Mouse (Mus musculus) heart, embryonic 16.5 days (tissue): ENCODE results near the gene Cdc34b. TPM values are rescaled to one million over a fixed set of nuclear protein-coding genes. Genes with fewer than 3 reads are reported as not detected.
"Not testable (repeated sequence)": the region's sequence is repeated elsewhere in the genome, so short reads cannot be mapped to it uniquely, and the experiment has no call there.

Source experiments
- ATAC-seq: fragments of 200-750 bp; cut with Nextera tagmentation; replicated peaks from 2 replicates; pipeline ENCODE4 v1.8.0; 2017; ENCODE audit warnings: moderate number of reproducible peaks; ENCODE audit not compliant: insufficient read depth, low FRiP score; ENCODE audit errors: extremely low read depth
- H3K27ac ChIP-seq: fragments of 300-500 bp; sonication (generic); 2 replicates; pipeline ENCODE4 v1.5.1; 2014; ENCODE audit warnings: mild to moderate bottlenecking, low read length, control low read depth, moderate library complexity
- H3K27me3 ChIP-seq: fragments of 300-500 bp; sonication (generic); 2 replicates; pipeline ENCODE4 v1.6.1; 2014; ENCODE audit warnings: low read length, mixed read lengths; ENCODE audit not compliant: control insufficient read depth, insufficient read depth
- H3K36me3 ChIP-seq: fragments of 300-500 bp; sonication (generic); 2 replicates; pipeline ENCODE4 v1.6.1; 2014; ENCODE audit not compliant: control insufficient read depth, insufficient read depth
- H3K4me1 ChIP-seq: fragments of 300-500 bp; sonication (generic); 2 replicates; pipeline ENCODE4 v1.6.1; 2014; ENCODE audit warnings: low read length, mixed read lengths; ENCODE audit not compliant: control insufficient read depth, insufficient read depth
- H3K4me2 ChIP-seq: fragments of 300-500 bp; sonication (generic); 2 replicates; pipeline ENCODE4 v1.6.1; 2014; ENCODE audit warnings: low read depth, mild to moderate bottlenecking, control low read depth, low read length
- H3K4me3 ChIP-seq: fragments of 300-500 bp; sonication (generic); 2 replicates; pipeline ENCODE4 v1.5.1; 2014; ENCODE audit warnings: mild to moderate bottlenecking, control low read depth, low read length
- H3K9ac ChIP-seq: fragments of 300-500 bp; sonication (generic); 2 replicates; pipeline ENCODE4 v1.6.1; 2014; ENCODE audit warnings: low read length, control low read depth
- H3K9me3 ChIP-seq: fragments of 300-500 bp; sonication (generic); replicated peaks from 2 replicates; pipeline ENCODE4 v1.6.1; 2016; ENCODE audit warnings: low read length; ENCODE audit not compliant: control insufficient read depth
- WGBS: fragments of 180-500 bp; shearing (Covaris S2); extraction: QIAGEN DNeasy Blood & Tissue Kit; methylation state at CpG from one replicate; pipeline ENCODE4 v1.1.7; 2014; 5-methylcytosine and 5-hydroxymethylcytosine counted together
- polyA plus RNA-seq: library from polyadenylated mRNA; unstranded; fragments of >200 nt; fragmentation: Nextera tagmentation; extraction: Ambion mirVana; gene quantifications from 2 replicates; pipeline ENCODE4 v1.2.1, GENCODE M21; 2015

The Cdc34b gene
- 0.39 TPM in 1 of 2 replicates, not detected in the other for polyA plus RNA-seq

GRCm38 (mm10) chr11:94741732-94742272, at the start of gene Cdc34b:
Gene Cdc34b, plus strand, starts transcription at chr11:94741782.
- Histone ChIP-seq H3K27ac (no peak within 1 kb of the TSS), H3K36me3 (no peaks in the 10 kb centered on the region), H3K4me3 (no peak within 1 kb of the TSS), H3K4me1 (no peaks in the 10 kb centered on the region), H3K27me3 (peaks cover 3% of the 10 kb centered on the region; the same call in 1 of the 2 replicates), H3K9me3 (peaks cover 3% of the 10 kb centered on the region), H3K9ac (no peak within 1 kb of the TSS), H3K4me2 (no peak within 1 kb of the TSS)
- no peak for ATAC-seq
- WGBS: 73% methylated on average over 24 of the region's 29 CpGs

DNA sequence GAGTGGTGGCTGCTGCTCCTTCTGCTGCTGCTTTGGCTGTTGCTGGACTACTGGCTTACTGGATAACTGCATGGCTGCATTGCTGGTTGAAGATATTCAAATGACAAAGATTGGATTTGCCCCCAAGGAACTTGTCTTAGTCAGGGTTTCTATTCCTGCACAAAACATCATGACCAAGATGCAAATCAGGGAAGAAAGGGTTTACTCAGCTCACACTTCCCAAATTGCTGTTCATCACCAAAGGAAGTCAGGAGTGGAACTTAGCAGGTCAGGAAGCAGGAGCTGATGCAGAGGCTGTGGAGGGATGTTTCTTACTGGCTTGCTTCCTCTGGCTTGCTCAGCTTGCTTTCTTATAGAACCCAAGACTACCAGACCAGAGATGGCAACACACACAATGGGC, 49.1 kb upstream of the Cdc34b start:
- H3K4me2 ChIP-seq, H3K27ac ChIP-seq, H3K4me1 ChIP-seq, H3K4me3 ChIP-seq, H3K27me3 ChIP-seq, H3K9me3 ChIP-seq, H3K36me3 ChIP-seq, H3K9ac ChIP-seq, ATAC-seq: not testable (repeated sequence)

DNA sequence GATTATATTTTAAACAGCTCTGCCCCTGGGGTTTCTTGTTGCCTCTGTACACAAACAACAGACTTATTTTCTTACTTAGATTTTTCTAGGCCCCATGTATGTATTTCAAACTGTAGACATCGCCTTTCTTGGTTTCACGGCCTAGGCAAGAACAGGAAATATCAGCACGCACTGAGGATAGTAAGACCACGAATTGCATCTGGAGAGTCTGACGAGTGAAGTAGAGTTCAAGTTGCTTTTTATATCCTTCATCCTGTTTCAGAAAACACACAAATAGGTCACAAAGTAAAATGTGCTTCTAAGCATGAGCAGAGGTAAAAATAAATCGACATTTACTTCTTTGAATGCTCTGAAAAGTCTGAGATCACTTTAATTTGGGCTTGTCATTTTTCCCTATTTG, 46.1 kb upstream of the Cdc34b start:
- ATAC-seq: no peak
- H3K27ac ChIP-seq: no peak overlapping the region
- H3K9ac ChIP-seq: no peak overlapping the region
- H3K9me3 ChIP-seq: no peaks in the 10 kb centered on the region
- H3K27me3 ChIP-seq: no peaks in the 10 kb centered on the region
- no peak overlapping the region for H3K4me3 ChIP-seq
- 58% methylated on average over 6 of the region's 6 CpGs for WGBS
- peaks cover 6% of the 10 kb centered on the region; the same call in 1 of the 2 replicates for H3K4me1 ChIP-seq
- H3K4me2 ChIP-seq: no peak overlapping the region
- no peaks in the 10 kb centered on the region for H3K36me3 ChIP-seq

DNA sequence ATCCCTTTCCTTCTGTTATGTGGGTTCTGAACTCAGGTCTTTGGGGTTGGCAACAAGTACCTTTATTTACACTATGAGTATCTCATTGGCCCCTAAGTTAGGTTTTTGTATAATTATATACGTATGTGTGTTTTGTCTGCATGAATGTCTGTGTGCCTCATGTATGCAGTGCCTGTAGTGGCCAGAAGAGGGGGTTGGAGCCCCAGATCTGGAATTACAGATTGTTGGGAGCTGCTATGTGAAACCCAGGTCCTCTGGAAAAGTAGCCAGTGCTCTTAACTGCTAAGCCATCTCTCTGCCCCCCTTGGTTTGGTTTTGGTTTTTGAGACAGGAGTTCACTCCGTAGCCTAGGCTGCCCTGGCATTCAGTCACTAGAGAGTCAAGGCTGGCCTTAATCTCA, 44.4 kb upstream of the Cdc34b start:
- no peak overlapping the region for H3K9ac ChIP-seq
- ATAC-seq: no peak
- H3K27me3 ChIP-seq: no peaks in the 10 kb centered on the region
- H3K4me1 ChIP-seq: peaks cover 6% of the 10 kb centered on the region; the same call in 1 of the 2 replicates
- no peaks in the 10 kb centered on the region for H3K9me3 ChIP-seq
- no peak overlapping the region for H3K27ac ChIP-seq
- 85% methylated on average over 2 of the region's 2 CpGs for WGBS
- no peak overlapping the region for H3K4me3 ChIP-seq
- no peak overlapping the region for H3K4me2 ChIP-seq
- H3K36me3 ChIP-seq: no peaks in the 10 kb centered on the region

DNA sequence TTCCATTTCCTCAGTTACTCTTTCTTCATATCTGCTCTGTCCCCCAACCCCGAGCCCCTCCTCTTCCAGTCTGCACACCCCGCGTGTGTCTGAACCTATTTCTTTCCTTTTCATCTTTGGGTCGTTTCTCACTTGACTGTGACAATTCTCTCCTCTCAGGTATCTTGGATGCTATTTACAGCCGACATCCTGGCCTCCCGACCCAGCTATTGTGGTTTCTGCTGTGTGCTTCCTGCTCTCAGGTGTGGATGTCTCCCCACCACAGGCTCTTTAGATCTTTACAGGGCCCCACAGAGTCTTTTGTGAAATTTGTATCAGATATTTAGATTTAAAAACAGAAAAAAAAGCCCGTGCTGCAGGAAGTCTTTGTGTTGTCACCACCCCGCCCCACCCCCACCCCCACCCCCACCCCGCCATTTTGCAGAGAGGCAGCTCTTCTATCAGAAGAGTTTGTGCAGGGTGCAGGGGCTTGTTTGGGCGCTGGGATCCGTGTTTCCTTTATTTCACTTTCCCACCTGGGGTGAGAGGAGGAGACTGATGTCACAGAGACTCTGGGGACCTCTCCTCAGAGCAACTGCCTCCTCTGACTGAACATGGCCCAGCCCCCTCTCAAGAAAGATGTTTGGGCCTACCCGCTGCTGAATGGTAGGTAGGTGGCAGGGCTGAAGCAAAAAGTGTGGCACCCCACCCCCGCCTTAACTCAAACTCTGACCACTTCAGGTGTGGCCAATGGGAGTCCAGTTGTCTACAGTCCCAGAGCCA, 43.7 kb upstream of the Cdc34b start:
- 41% methylated on average over 13 of the region's 13 CpGs for WGBS
- Histone ChIP-seq H3K9me3 (no peaks in the 10 kb centered on the region), H3K27me3 (no peaks in the 10 kb centered on the region), H3K4me2 (no peak overlapping the region), H3K4me3 (no peak overlapping the region), H3K36me3 (no peaks in the 10 kb centered on the region), H3K27ac (no peak overlapping the region), H3K9ac (no peak overlapping the region), H3K4me1 (peaks cover 6% of the 10 kb centered on the region; the same call in 1 of the 2 replicates)
- no peak for ATAC-seq

DNA sequence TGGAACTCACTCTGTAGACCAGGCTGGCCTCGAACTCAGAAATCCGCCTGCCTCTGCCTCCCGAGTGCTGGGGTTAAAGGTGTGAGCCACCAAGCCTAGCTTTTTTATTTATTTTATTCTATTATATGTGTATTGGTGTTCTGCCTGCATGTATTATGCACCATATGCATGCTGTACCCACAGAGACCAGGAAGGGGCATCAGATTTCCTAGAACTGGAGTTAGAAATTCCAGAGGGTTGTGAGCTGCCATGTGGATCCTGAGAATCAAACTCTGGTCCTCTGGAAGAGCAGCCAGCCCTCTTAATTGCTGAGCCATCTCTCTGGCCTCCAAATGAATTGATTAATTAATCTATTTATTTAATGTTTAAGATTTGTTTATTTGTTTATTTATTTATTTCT, 42.2 kb upstream of the Cdc34b start:
- H3K4me2 ChIP-seq: no peak overlapping the region
- no peak for ATAC-seq
- WGBS: 97% methylated on average over 3 of the region's 3 CpGs
- H3K9ac ChIP-seq: no peak overlapping the region
- H3K27ac ChIP-seq: no peak overlapping the region
- no peaks in the 10 kb centered on the region for H3K27me3 ChIP-seq
- no peak overlapping the region for H3K4me3 ChIP-seq
- H3K9me3 ChIP-seq: no peaks in the 10 kb centered on the region
- H3K4me1 ChIP-seq: peaks cover 6% of the 10 kb centered on the region; the same call in 1 of the 2 replicates
- no peaks in the 10 kb centered on the region for H3K36me3 ChIP-seq

GRCm38 (mm10) chr11:94701401-94702215, 40.0 kb upstream of the Cdc34b start:
- Histone ChIP-seq H3K4me1 (peaks cover 6% of the 10 kb centered on the region; the same call in 1 of the 2 replicates), H3K27me3 (no peaks in the 10 kb centered on the region), H3K4me3 (no peak overlapping the region), H3K4me2 (no peak overlapping the region), H3K27ac (no peak overlapping the region), H3K9ac (no peak overlapping the region), H3K9me3 (no peaks in the 10 kb centered on the region), H3K36me3 (no peaks in the 10 kb centered on the region)
- ATAC-seq: no peak
- WGBS: 58% methylated on average over 27 of the region's 27 CpGs

DNA sequence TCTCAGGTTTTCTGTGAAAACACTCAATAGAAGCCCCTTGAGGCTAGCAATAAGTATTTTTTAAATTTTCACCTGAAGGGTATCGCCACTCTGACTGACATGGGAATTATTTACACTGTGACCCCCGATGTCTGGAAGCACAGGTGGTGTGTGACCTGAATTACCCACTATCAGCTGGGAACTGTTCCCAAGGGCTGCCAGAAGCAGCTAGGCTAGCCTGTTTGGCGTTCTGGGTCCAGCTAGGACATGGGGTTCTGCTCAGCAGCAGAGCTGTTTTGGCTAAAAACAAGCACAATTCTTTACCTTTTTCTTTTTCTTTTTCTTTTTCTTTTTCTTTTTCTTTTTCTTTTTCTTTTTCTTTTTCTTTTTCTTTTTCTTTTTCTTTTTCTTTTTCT, 39.4 kb upstream of the Cdc34b start:
- no peak overlapping the region for H3K4me3 ChIP-seq
- H3K27ac ChIP-seq: no peak overlapping the region
- no peak overlapping the region for H3K4me2 ChIP-seq
- no peaks in the 10 kb centered on the region for H3K9me3 ChIP-seq
- no peak for ATAC-seq
- no peak overlapping the region for H3K9ac ChIP-seq
- WGBS: 62% methylated on average over 3 of the region's 3 CpGs
- no peaks in the 10 kb centered on the region for H3K36me3 ChIP-seq
- H3K27me3 ChIP-seq: no peaks in the 10 kb centered on the region
- H3K4me1 ChIP-seq: peaks cover 6% of the 10 kb centered on the region; the same call in 1 of the 2 replicates

DNA sequence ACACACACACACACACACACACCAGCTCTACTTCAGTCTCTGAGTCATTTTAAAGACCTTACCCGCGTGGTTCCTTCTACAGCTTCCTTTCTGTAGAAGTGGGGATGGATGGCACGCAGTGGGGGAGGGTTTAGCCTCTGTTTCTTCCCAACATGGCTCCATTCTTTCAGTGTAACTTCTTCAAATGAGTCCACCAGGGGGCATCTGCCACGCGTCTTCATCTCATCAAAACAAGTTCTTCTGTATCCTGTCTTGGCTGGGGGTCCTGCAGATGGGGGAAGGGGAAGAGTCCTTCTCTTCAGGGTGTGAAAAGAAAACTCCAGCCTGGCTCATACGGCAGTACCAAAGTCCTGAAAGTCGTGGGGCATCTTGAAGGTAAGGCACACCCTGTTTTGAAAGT, 37.6 kb upstream of the Cdc34b start:
- no peaks in the 10 kb centered on the region for H3K36me3 ChIP-seq
- no peak for ATAC-seq
- 43% methylated on average over 7 of the region's 7 CpGs for WGBS

More for the DNA sequence above, 37.6 kb upstream of the Cdc34b start:
- H3K4me2 ChIP-seq: no peak overlapping the region
- no peak overlapping the region for H3K9ac ChIP-seq
- no peaks in the 10 kb centered on the region for H3K4me1 ChIP-seq
- no peaks in the 10 kb centered on the region for H3K27me3 ChIP-seq
- no peak overlapping the region for H3K27ac ChIP-seq
- no peaks in the 10 kb centered on the region for H3K9me3 ChIP-seq
- no peak overlapping the region for H3K4me3 ChIP-seq
